Mouse (Mus musculus) ES-CJ7 (cell line): Measurements from ENCODE around the gene Prrc2b.
A peak's percentile ranks its signal among the peaks of the same experiment; 100 is the strongest.

ENCODE experiments used
- DNase-seq: peaks from one replicate; pipeline ENCODE4 v3.0.0; 2011; ENCODE audit warnings: low read depth, low spot score

Prrc2b gene

DNA sequence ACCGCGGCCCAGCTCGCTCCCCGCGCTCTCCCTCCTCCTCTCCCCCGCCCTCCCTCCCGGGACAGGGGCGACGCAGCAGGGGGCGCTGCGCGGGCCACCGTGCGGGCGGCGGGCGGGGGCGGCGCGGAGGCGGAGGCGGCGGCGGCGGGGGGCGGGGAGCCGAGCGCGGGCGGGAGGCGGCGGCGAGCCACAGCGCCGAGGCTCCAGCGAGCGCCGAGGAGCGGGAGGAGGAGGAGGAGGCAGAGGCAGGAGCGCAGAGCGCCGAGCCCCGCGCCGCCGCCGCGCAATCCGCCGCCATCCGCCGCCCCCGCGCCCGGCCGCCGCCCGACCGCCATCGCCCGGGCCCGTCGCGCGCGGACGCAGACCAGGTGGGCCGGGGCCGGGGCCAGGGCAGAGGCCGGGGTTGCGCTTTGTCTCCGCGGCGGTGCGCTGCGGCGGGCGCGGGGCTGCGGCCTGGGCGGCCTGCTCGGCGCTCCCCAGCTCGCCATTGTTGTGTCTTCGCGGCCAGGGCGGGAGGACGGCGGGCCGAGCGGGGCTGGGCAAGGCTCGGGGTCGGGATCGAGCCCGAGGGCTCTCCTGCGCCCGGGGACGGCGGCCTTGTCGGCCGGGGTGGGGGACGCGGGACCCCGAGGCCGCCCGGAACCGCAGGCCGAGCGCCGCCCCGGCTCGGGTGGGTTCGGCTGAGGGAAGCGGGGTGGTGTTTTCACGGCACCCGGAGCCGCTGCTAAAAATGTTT is at the start of gene Prrc2b:
Prrc2b (plus strand) TSS at position 159 of the 736 bp plus-strand sequence.
- no peak for DNase-seq

DNA sequence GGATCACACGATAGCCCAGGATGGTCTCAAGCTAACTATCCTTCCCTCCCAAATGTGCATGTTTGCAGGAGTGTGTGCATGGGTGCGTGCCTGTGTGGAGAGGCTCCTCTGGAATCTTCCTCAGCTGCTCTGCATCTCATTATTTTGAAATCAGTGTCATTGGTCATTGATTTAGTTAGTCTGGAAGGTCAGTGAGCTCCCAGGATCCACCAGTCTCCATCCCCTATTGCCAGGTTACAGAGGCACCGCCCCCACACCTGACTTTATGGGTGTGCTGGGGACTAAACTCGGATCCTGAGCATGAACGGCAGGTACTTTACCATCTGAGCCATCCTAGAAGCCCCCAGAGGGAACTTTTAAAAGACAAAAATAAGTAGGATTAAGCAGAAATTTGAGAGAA is 47.9 kb upstream of the Prrc2b start:
- peak; percentile 33 for DNase-seq

DNA sequence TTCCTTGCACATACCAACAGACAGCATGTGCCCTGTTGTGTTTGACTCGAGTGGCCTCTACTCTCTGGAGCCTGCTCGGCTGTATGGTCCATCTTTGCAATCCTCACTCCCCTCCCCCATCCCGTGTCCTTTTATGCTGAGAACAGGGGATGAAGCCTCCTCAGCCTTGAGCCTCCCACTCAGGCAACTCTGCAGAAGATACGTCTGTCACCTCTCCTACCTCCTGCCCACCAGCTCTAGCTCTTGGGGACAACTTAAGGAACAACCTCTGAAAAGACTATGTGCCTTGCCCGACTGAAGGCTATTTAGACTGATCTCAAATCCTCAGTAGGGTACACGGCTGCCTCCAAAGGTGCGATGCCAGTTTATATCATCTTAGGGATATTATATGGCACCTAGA is 47.3 kb upstream of the Prrc2b start:
- DNase-seq, result no peak

DNA sequence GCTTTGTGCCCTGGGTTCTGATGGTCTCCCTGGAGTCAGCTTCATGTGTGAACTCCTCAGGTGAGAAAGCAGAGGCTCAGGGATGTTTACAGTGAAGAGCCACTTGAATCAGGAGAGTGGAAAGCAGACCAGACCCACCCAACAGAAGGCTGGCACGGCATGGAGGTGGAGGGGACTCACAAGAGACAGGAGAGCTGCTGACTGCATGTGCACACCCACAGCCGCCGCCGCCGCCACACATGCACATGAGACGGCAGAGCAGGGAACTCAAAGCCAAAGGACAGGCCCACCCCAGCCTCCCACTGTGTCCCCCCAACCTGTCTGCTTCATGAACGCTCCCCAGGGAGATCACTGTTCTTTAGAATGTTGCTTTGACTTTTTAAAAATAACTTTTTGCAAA is 46.8 kb upstream of the Prrc2b start:
- no peak for DNase-seq

DNA sequence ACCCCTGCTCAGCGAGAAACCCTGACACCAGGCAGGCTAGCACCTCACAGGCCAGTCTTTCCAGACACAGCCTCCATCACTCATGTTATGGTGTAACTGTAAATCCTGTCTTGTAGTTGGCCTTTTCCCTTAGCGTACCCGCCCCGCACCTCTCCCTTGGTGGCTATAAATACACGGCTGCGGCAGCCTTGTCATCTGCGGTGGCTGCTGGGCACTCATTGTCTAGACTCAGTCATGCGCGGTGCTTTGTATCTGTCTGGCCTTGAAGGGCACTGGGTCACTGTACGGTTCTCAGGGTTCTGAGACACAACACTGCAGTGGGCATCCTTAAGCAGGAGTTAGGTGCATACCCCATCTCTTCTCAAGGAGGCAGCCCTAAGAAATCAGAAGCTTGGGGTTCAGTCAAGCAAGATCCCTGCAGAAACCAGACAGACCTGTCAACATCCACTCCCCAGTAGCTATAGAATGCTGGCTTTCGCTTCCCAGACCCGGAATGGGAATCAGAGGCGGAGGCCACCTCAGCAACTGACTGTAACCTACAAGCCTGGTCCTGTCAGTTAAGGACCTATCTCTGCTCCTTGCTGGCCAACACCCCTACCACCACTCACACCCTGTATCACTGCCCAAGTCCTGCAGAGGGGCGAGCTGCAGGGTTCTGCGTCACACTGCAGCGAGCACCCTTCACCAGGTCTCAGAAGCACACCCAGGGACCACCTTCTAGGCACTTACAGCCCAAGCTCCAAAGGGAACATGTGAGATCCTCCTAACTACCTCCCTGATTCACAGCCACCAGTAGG is 45.6 kb upstream of the Prrc2b start:
- no peak for DNase-seq

DNA sequence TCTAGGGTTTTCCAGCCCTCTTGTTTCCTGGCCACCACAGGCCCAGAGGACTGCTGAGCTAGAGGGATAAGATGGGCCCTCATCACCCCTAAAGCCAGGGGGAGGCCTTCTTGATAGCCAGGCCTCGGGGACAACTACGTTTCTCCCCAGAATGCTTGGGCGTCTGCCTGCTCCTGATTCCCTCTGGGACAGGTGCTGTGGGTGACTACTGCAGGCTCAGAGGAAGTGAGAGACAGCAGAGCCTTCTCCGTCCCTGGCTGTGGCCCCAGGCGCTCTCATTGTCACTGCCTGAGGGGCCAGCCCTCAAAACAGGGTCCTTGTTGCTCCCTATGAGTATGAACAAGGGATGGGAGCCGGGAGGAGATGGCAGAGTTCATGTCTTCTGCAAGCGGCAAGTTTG is 45.0 kb upstream of the Prrc2b start:
- no peak for DNase-seq

DNA sequence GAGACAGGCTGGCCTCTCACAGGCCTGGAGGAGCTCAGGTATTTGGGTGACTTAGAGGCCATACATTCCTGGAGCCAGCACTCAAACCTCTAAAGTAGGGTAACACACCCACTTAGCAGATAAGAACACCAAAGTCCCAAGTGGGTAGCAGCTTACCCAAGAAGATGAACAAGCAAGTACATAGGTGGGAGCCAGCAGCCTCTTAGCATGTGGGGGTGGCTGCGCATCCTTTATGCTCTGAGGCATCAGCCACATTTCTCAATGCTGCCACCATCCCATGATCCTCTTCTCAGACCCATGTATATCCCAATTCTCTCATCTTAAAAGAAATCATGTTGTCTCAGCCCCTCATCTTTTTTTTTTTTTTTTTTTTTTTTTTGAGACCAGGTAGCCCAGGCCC is 39.6 kb upstream of the Prrc2b start:
- DNase-seq, result no peak

DNA sequence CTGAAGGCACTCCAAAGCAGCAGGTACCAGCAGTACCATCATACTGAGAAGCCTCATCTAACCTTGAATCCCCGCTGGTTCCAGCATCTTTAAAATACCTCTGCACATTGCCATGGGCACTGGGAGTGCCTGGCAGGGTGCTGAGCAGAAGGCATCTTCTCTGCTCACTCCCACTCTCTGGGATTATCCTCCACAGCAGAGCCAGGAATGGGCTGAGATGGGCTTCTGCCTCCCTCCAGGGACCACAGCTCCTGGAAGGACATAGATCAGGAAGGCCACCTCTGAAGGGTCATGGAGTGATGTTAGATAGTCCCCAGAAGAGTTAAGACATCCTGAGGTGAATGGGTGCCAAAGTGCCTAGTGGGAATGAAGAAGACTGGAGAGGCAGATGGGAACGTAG is 38.3 kb upstream of the Prrc2b start:
- DNase-seq, result no peak

DNA sequence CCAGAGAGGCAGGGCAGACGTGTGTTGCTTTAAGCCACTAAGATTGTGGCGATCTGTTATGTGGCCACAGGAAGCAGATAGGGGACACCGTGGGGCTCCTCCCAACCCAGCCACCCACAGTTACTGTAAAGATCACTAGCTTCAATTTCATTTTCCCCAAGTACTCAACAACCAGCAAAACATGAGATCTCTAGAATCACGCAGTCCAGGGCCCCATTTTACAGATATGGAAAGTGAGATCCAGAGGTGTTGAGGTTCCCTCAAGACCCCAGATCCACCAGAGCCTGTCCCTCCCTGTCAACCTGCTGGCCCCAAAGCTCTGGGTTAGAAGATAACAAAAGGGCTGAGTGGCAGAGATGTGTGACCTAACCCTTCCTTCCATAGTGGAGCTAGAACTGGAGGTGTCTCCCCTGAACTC is 35.0 kb upstream of the Prrc2b start:
- DNase-seq, result no peak

DNA sequence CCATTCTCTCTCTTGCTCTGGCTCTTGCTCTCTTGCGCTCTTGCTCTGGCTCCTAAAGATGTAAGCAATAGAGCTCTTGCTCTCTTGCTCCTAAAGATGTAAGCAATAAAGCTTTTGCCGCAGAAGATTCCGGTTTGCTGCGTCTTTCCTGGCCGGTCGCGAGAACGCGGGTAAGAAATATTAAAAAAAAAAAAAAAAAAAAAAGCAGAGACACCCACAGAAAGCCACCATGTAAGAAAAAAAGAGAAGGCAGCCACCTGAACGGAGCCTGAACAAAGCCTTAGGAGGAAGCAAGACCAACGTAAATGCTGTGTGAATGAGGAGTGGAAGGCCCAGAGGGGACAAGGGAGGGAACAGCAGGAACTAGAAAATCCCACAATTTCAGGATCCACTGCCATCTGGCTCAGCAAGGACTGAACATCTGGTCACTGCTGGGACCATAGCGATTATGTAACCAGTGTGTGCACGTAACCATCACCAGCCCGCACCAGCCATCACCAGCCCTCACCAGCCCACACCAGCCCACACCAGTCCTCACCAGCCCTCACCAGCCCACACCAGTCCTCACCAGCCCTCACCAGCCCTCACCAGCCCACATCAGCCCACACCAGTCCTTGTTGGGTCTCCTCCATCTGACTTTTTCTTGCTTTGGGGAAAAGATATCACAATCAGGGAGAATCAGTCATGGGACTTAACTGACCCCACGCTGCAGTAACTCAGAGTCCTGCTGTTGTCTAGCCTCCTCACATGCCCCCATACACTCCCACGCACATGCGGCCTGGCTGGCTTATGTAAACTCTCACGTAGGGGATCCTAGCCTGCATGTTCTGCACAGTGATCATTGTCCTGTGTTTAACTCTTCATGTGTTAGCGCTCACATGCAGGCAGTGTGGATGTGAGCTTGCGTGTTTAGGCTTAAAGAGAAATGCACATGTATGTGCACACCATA is 30.8 kb upstream of the Prrc2b start:
- no peak for DNase-seq

DNA sequence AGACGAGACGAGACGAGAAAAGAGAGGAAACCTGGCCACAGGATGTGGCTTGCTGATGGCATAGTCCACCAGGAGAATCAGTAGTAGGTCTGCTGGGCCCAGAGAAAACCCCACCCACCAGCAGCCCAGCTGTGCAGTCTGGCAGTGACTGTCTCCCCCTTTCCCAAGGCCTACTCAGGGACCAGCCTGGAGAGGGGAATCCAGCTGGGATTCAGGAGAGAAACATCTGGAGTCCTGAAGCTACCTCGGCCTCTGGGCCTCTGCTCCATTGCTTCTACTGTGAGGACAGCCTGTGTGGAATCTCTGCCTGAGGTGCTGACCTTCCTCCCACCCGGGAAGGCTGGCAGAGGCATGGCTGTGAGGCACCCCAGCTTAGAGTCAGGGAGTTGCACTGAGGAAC is 29.7 kb upstream of the Prrc2b start:
- DNase-seq, result no peak

DNA sequence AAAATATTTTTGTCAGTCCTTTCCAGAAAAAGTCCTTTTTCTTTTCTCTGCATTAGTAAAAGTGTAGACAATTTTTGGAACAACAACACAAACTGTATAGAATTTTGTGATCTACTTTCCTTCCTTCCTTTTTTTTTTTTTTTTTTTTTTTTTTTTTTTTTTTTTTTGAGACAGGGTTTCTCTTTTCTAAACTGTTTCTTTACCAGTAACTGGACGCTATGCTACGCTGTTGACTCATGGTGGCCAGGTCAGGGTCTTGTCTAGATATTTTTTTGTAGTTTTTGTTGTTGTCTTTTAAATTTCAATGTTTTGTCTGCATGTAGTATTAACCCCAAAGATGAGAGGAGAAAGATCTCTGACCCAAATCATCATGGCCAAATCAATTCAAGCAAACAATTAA is 29.1 kb upstream of the Prrc2b start:
- no peak for DNase-seq

DNA sequence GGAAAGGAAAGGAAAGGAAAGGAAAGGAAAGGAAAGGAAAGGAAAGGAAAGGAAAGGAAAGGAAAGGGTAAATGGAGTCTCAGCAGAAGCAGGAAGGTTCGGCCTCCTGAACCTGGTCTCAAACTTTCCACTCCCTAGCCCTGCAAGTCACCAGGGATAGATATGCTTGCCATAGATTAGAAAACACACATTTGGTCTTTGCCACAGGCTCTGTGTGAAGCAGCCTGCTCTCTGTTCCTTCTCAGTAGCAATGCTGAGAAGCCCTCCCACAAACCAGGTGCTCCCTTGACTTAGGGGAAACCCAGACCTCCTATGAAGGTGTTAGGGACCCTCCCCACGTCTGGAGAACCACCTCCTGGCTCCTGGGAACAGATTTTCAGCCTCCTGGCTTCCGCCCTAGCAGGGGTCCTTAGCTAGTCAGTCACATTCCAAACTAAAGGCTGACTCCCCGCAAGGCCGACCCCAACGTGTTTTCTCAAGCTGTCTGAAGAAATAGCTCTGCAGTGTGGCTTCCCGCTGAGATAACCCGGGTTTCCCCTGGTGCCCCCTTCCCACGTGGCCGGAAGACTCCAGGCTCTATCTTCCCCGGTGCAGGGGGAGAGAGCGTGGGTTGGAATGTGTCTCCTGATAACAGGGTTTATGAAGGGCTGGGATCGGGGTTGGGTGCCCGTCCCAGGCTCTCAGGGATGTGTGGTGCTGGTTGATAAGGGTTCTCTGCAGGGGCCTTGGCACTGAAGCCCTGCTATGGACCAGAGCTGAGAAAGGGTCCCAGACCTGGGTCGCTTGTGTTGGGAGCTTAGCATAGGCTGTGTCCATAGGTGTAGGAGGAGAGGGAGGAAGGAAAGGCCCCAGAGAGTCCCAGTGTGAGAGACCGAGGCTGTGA is 23.0 kb upstream of the Prrc2b start:
- no peak for DNase-seq

DNA sequence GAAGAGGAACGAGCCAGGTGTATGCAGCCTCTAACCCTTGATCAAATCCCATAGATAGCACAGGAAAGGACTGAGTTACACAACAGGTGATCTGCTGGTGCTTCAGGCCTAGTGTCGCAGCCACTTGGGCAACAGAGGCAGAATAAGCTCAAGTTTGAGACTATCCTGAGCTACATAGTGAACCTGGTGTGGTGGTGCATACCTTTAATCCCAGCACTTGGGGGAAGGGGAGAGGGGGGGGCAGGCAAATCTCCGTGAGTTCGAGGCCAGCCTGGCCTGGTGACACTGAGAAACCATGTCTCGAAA is 22.4 kb upstream of the Prrc2b start:
- DNase-seq, result no peak

DNA sequence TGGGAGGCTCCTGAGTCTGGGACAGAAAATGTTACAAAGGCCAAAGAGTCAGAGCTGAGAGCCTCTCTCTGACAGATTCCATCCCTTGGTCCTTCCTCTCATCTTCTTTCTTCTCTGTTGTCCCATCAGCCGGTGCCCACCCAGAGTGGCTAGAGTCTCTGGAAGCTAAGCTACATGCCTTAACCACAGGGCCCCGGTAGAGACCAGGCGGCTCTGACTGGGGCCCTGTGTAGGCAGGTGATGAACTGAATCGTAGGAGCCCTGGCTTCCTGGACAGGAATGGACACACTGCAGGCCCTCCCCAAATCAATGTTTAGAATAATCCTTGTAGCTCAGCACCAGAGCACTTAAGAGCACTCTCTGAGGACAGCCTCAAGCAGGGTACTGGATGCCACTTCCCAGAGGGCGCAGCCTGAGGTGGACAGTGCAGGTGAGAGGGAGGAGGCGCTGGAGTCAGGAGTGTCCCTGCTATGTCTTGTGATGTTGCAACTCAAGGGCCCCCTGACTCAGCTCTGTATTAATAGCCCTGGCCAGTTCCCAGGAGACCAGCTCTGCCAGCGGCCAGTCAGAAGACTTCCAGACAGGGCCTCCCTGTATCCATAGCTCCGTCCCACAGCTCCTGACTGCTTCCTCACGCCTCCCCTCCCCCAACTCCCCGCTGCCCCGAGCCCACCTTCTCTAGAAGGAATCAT is 21.4 kb upstream of the Prrc2b start:
- DNase-seq, result no peak

DNA sequence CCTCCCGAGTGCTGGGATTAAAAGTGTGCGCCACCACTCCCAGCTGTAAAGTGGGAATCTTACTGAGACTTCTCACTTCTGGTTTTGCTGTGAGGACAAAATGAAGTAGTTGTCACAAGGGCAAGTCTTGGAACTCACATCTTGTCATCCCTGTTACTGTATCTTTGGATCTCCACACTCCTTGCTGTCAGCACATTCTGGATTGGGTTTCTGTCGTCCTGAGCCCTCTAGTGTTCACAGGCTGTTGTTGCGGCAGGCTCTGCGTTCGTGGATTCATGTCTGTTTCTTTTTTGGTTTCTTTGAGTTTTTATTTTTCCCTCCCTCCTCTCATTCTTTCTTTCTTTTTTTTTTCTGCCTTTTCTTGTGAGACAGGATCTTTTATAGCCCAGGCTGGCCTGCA is 20.4 kb upstream of the Prrc2b start:
- DNase-seq, result peak; percentile 68

DNA sequence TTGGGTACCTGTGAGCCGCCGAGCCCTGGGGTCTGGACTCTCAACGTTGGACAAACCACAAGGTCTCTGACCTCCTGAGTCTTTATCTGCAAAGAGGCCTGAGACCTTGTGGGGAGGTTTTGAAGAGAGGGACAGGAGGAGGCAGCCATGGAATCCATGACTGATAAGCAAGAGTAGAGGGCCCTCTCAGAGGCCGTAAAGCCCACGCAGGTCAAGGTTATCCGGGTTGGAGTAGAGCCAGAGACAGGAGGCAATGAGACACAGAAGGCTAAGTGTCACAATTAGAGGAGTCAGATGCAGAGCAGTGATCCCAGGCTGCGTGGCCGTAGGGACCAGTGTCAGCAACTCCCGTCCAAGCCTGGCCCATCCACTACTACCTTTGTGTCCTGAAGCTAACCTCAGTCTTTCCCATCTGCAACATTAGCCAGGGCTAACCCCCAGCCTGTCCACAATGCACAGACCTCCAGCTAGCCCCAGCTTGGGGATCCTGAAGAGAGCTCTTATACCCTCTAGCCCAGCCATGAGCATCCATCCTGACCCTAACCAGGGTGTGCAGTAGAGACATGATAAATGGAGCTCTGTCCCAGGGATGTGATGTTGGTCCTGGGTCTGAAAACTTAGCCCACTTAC is 19.6 kb upstream of the Prrc2b start:
- no peak for DNase-seq

DNA sequence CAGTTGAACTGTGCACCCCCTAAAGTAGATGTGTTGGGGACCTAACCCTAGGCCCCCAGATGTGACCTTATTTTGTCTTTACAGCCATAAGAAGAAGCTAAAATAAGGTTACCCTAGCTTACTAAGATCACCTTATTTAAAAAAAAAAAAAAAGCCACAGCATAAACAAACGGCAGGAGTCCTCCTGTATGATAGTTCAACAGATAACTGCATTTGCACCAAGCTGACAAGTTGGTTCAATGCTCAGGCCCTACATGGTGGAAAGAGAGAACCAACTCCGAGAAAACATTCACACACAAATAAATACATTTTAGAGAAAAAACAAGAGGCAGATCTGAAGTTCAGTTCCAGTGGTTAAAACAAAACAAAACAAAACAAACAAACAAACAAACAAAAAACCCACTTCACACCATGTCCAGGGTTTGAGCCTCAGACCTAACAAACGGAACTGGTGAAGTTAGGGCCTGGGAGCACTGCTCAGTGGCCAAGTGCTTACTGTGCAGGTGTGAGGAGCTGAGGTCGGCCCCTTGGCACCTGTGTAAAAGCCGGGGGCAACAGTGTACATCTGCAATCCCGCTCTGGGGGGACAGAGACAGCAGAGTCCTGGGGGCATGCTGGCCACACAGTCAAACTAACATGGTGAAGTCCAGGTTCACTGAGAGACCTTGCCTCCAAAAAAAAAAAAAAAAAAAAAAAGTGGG is 18.9 kb upstream of the Prrc2b start:
- no peak for DNase-seq

DNA sequence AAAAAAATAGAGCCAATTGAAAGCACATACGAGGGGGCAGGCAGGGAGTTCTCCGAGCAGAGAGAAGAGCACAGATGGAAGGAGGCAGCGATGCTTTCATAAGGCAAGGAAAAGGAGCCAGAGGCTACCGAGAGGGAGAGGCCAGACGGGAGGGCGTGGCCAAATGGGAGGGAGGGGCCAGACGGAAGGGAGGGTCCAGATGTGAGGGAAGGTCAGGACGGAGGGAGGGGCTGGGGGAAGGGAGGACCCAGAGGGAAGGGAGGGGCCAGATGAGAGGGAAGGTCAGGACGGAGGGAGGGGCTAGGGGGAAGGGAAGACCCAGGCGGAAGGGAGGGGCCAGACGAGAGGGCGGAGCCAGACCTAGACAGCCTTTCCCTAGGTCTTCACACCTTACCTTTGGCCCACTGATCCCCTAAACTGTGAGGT is 18.3 kb upstream of the Prrc2b start:
- peak; percentile 98 for DNase-seq

DNA sequence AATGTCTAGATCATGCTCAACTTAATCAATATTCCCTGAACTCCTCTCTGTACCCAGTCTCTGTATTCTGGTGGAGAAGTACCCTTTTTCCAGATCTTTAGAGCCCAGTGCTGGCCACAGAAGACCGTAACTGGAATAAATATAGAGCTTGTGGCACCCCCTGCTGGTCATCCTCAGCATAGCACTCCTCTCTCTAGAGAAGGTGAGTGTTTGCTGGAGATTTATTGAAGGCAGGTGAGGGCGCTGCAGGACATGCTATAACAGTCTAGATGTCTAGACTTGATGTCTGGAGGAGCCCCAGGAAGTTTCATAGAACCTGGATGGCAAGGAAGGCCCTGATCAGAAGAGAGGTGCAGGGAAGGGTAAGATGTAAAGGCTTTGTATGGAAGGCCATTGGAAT is 16.8 kb upstream of the Prrc2b start:
- peak; percentile 94 for DNase-seq
